Mouse (Mus musculus): ENCODE measurements around the gene Slc30a2.
"Not testable (repeated sequence)": the region's sequence is repeated elsewhere in the genome, so short reads cannot be mapped to it uniquely, and the experiment has no call there.

Gene Slc30a2

GRCm38 (mm10) chr4:134359649-134360048 is 16.7 kb downstream of the Slc30a2 start:
- no peak for DNase-seq

GRCm38 (mm10) chr4:134361215-134361614 is 18.2 kb downstream of the Slc30a2 start:
- no peak for DNase-seq

DNA sequence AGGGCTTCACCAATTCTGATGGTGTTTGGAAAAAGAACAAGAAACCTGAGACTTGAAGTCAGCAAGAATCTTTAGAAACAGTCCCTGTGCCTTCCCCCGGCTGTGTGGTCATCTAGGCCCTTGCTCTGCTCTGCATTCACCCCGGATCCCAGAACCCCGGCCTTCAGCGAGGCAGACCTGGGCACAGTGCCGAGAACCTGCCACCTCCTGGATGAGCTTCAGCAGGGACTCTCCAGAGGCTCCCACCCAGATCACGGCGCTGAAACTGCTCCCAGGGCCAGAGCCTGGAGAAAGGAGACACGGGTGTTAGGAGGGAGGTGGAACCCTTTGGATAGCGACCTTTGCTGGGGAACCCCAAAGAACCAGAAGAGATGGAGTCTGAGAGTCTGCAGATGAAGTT is 19.1 kb downstream of the Slc30a2 start:
- DNase-seq: no peak

DNA sequence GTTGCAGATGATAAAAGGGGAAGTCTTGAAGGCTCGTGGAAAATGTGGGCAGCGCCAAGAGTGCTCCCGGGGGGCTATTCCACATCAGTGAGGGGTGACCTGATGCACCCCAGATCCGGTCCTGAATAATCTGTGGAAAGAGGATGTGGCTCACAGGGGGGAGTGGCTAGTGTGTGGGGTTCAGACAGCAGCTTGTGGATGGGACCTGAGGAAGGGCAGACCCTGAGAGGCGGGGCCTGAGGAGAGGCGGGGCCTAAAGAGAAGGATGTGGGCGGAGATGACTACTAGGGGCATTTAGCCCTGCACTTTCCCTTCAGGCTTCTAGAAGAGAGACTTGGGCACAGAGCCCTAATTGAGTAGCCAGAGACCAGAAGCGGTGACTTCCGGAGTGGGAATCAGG is 19.6 kb downstream of the Slc30a2 start:
- DNase-seq: peak; percentile 57 to 73

- no peak for DNase-seq
Observed at GRCm38 (mm10) chr4:134365280-134365679, 22.3 kb downstream of the Slc30a2 start.

GRCm38 (mm10) chr4:134370649-134371221 is 27.8 kb downstream of the Slc30a2 start:
- DNase-seq: no peak

- DNase-seq: no peak
Observed at GRCm38 (mm10) chr4:134371316-134371855, 28.4 kb downstream of the Slc30a2 start.

GRCm38 (mm10) chr4:134372294-134372747 is 29.3 kb downstream of the Slc30a2 start:
- DNase-seq: peak; percentile 88 to 95

GRCm38 (mm10) chr4:134373295-134373694 is 30.3 kb downstream of the Slc30a2 start:
- DNase-seq: no peak

GRCm38 (mm10) chr4:134374306-134374705 is 31.3 kb downstream of the Slc30a2 start:
- DNase-seq: no peak

DNA sequence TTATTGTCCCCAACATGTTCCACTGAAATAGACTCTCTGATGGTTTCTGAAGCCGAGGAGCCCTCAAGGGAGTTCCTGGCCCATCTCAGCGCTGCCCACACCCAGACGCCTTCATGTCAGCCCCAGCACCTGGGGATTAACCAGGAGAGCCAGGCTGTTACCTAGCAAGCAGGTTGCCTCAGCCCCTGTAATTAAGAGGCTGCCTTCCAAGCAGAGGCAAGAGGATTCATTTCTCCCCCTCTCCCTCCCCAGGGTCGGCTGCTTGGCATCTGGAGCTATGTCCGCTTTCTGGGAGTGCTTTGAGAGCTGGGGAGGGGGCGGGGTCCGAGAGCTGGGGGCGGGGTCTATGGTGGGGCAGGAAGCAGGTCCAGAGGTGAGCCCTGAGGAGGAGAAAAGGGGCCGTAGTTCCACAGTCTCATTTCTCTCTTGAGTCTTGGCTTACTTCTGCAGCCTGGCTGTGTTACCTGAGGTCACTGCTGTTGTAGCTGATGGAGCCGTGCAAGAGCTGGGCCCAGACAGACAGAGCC is 35.2 kb downstream of the Slc30a2 start:
- no peak for DNase-seq

DNA sequence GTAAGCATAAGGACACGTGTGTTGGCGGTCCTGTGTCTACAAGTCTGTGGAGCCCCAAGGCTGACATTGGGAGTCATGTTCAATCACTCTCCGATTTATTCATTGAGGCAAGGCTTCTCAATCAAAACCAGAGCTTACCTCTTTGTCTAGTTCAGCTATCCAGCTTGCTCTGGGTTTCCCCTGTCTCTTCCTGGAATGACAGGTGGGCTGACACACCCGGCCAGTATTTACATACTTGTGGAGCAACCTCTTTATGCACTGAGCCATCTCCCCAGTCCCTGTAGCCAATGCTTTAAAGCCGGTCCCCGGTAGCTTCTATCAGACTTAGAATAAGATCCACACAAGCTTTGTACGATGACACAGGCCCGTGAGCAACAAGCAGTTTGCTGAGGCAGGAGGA is 36.5 kb downstream of the Slc30a2 start:
- no peak for DNase-seq

DNA sequence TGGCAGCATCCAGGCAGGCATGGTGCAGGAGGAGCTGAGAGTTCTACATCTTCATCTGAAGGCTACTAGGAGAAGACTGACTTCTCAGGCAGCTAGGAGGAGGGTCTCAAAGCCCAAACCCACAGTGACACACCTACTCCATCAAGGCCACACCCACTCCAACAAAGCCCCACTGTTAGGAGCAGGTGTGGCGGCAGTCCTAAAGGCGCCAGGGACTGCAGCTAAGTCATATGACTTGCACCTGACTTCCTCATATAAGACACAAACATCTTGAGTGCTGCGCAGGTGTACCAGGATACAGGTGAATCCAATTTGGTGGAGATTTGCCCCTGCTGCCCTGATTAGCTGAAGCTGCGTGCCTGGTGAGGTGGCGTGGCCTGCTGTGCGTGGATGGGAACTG is 40.8 kb downstream of the Slc30a2 start, which contains the start of gene Extl1:
Gene Extl1, minus strand, starts transcription at position 101 of the 400 bp plus-strand sequence.
- not testable (repeated sequence) for DNase-seq

GRCm38 (mm10) chr4:134387268-134387667 is 44.3 kb downstream of the Slc30a2 start:
- DNase-seq: peak; percentile 48 to 49

GRCm38 (mm10) chr4:134388397-134388796 is 45.4 kb downstream of the Slc30a2 start:
- peak; percentile 77 to 89 for DNase-seq

- no peak for DNase-seq
Observed at GRCm38 (mm10) chr4:134391636-134392035, 48.7 kb downstream of the Slc30a2 start.

- DNase-seq: peak; percentile 24 to 60
Observed at GRCm38 (mm10) chr4:134392595-134392994, 49.6 kb downstream of the Slc30a2 start.

- DNase-seq: peak; percentile 20 to 44
Observed at GRCm38 (mm10) chr4:134393026-134393425, 50.0 kb downstream of the Slc30a2 start.

DNA sequence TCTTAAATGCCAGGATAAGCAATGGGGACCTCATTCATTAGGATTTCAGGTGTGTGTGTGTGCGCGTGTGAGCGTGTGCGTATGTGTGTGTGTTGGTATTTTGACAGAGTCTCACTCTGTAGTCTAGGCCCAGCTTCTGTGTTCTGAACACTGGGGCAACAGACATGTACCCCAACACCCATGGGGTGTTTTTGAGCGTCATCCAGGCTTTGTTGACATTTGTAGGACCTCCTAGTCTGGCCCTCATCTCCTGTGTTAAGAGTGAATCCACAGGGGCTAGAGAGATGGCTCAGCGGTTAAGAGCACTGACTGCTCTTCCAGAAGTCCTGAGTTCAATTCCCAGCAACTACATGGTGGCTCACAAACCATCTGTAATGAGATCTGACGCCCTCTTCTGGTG is 52.2 kb downstream of the Slc30a2 start:
- DNase-seq: no peak

DNA sequence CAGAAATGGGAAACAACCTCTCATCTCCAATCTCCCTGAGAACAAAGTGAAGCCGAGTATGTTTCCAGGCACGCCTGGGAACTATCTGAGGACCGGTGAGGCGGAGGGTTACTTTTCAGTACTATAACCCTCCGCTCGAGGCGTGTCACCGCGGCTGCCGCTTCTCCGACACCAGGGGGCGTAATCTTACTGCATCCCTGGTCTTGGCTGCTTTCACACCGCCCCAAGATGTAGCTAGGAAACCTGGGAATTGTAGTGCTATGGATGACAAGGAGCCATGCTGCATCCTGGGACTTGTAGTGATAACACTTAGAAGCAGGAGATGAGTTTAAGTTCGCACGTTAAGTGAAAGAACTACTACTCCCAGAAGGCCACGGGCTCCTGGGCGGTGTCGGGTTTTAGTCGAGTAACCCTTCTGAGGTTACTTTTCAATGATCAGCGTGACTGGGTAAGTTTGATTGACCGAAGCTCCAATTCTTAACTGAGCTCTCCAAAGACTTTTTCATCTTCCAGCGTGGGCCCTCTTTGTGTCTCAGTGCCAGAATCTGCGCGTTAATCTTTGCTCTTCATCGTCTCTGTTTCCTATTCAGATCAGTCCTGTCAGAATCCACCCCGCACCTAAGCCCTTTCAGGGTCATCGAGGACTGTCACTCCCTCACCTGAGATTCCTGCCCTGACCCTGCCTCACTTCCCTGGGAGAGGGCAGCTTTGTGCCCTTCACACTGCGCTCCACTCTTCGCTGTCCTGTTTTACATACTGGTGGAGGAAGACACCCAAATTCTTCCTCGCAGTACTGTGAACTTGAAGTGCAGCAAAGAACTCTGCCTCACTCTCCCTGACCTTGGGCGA is 53.2 kb downstream of the Slc30a2 start, which contains the start of gene Pafah2:
Gene Pafah2, plus strand, starts transcription at position 344 of the 849 bp plus-strand sequence.
- peak; percentile 93 to 96 for DNase-seq

DNA sequence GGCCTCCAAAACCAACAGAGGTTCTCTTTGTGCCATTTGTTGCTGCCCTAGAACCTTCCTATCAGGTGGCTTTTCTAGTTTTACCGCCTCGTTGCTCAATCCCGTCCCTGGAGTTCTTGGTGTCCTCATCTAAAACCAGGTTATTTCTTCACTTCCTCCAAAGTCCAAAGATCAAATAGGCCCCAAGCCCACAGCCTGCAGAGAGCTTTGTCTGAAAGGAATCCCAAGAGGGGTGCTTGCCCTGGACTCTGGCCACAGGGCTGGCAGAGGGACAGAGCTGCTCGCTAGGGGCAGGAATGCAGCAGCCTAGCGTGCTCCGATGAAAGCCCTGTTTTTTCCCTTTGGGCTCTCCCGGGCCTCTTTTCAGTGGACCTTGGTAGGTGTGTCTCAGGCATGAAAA is 54.1 kb downstream of the Slc30a2 start:
- peak; percentile 84 to 96 for DNase-seq

DNA sequence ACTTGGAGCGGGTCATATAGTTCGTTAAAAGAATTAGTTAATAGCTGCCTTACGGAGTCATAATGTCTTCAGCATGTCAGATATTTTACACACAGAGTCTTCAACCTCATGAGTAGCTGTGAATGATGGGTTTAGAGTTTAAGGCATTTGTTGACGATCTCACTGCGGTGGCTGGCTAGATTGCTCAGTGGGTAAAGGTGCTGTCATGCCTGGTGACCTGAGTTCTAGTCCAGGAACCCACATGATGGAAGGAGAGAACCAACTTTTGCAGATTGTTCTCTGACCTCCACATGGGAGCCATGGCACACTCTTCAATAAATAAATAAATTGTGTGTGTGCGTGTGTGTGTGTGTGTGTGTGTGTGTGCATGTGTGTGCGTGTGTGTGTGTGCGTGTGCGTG is 54.8 kb downstream of the Slc30a2 start:
- no peak for DNase-seq

GRCm38 (mm10) chr4:134400206-134400605 is 57.2 kb downstream of the Slc30a2 start:
- DNase-seq: peak in 1 of 2 experiments; percentile 24

Data from kidney, postnatal 25 days (tissue).